Mouse (Mus musculus): ENCODE results near the gene Hnrnpa2b1.

Gene Hnrnpa2b1

GRCm38 (mm10) chr6:51470311-51471178 is 851 bp upstream of the Hnrnpa2b1 start, which contains the start of gene Cbx3:
TSS of gene Cbx3 (plus strand) at chr6:51470360.
- intact Hi-C loops (cut with DNase I), result loop anchor here (10.0 kb wide), 1 partner anchor 86 kb away; no protein-coding TSS in a partner anchor

GRCm38 (mm10) chr6:51468891-51469561 is 668 bp downstream of the Hnrnpa2b1 start:
- intact Hi-C loops (cut with DNase I), result no loop called here

- intact Hi-C loops (cut with DNase I), result no loop called here
Measured at GRCm38 (mm10) chr6:51467649-51468048, 2.0 kb downstream of the Hnrnpa2b1 start.

GRCm38 (mm10) chr6:51460363-51460762 is 9.3 kb downstream of the Hnrnpa2b1 start:
- intact Hi-C loops (cut with DNase I), result no loop called here

GRCm38 (mm10) chr6:51460021-51460360 is 9.7 kb downstream of the Hnrnpa2b1 start:
- intact Hi-C loops (cut with DNase I), result no loop called here

GRCm38 (mm10) chr6:51459313-51460020 is 10.2 kb downstream of the Hnrnpa2b1 start:
- intact Hi-C loops (cut with DNase I), result no loop called here

GRCm38 (mm10) chr6:51458925-51459312 is 10.8 kb downstream of the Hnrnpa2b1 start:
- intact Hi-C loops (cut with DNase I), result no loop called here

GRCm38 (mm10) chr6:51457770-51458387 is 11.8 kb downstream of the Hnrnpa2b1 start:
- intact Hi-C loops (cut with DNase I), result no loop called here

- intact Hi-C loops (cut with DNase I), result no loop called here
Measured at GRCm38 (mm10) chr6:51457283-51457682, 12.4 kb downstream of the Hnrnpa2b1 start.

- intact Hi-C loops (cut with DNase I), result no loop called here
Measured at GRCm38 (mm10) chr6:51456198-51456597, 13.5 kb downstream of the Hnrnpa2b1 start.

GRCm38 (mm10) chr6:51454949-51455348 is 14.7 kb downstream of the Hnrnpa2b1 start:
- intact Hi-C loops (cut with DNase I), result no loop called here

- intact Hi-C loops (cut with DNase I), result no loop called here
Measured at GRCm38 (mm10) chr6:51452927-51453503, 16.7 kb downstream of the Hnrnpa2b1 start.

- intact Hi-C loops (cut with DNase I), result no loop called here
Measured at GRCm38 (mm10) chr6:51442191-51442835, 27.4 kb downstream of the Hnrnpa2b1 start.

- intact Hi-C loops (cut with DNase I), result no loop called here
Measured at GRCm38 (mm10) chr6:51438826-51439330, 30.8 kb downstream of the Hnrnpa2b1 start.

- intact Hi-C loops (cut with DNase I), result no loop called here
Measured at GRCm38 (mm10) chr6:51437665-51438064, 32.0 kb downstream of the Hnrnpa2b1 start.

GRCm38 (mm10) chr6:51434270-51434669 is 35.4 kb downstream of the Hnrnpa2b1 start:
- intact Hi-C loops (cut with DNase I), result no loop called here

- intact Hi-C loops (cut with DNase I), result no loop called here
Measured at GRCm38 (mm10) chr6:51432535-51433397, 36.9 kb downstream of the Hnrnpa2b1 start, which contains the start of gene Nfe2l3. TSS of gene Nfe2l3 (plus strand) at chr6:51432670.

- intact Hi-C loops (cut with DNase I), result no loop called here
Measured at GRCm38 (mm10) chr6:51424537-51424936, 45.2 kb downstream of the Hnrnpa2b1 start.

GRCm38 (mm10) chr6:51423466-51424122 is 46.1 kb downstream of the Hnrnpa2b1 start:
- intact Hi-C loops (cut with DNase I), result no loop called here

Measured in adrenal gland (tissue).